Mouse (Mus musculus) ES-E14 (cell line): ENCODE measurements around the gene Fam110a. TPM values are rescaled to one million over a fixed set of nuclear protein-coding genes. Genes with fewer than 3 reads are reported as not detected.
A peak's percentile ranks its signal among the peaks of the same experiment; 100 is the strongest.

Experiments
- DNase-seq: peaks from one replicate; pipeline ENCODE4 v3.0.0-alpha.2; 2013; ENCODE audit warnings: low read depth, low spot score
- H3K27ac ChIP-seq: 2 replicates; pipeline ENCODE4 v1.5.1; 2012; ENCODE audit warnings: low read depth, mild to moderate bottlenecking, low read length, moderate library complexity, mixed read lengths; ENCODE audit not compliant: poor library complexity, insufficient read depth, severe bottlenecking
- H3K36me3 ChIP-seq: 2 replicates; pipeline ENCODE4 v1.6.1; 2012; ENCODE audit warnings: mild to moderate bottlenecking, low read length, moderate library complexity, mixed read lengths; ENCODE audit not compliant: control insufficient read depth, poor library complexity, insufficient read depth, severe bottlenecking
- H3K4me1 ChIP-seq, 2 experiments: fragments of 150-350 bp in 1 of 2; sonication (generic) in 1 of 2; 2 replicates each; pipeline ENCODE4 v1.6.1; 2012; ENCODE audit warnings: low read length in 2 of 2, mild to moderate bottlenecking in 1 of 2, mixed read lengths in 1 of 2; ENCODE audit not compliant: control insufficient read depth in 2 of 2, insufficient read depth in 2 of 2, poor library complexity in 1 of 2
- H3K4me3 ChIP-seq, 2 experiments: fragments of 150-350 bp in 1 of 2; sonication (generic) in 1 of 2; 2 replicates each; pipeline ENCODE4 v1.5.1; 2012; ENCODE audit warnings: low read length in 2 of 2, low read depth in 1 of 2, mild to moderate bottlenecking in 1 of 2, mixed read lengths in 1 of 2; ENCODE audit not compliant: insufficient read depth in 1 of 2, poor library complexity in 1 of 2, severe bottlenecking in 1 of 2
- H3K9ac ChIP-seq: 2 replicates; pipeline ENCODE4 v1.6.1; 2012; ENCODE audit warnings: low read depth, mild to moderate bottlenecking, low read length, mixed read lengths; ENCODE audit not compliant: poor library complexity, insufficient read depth, severe bottlenecking
- H3K9me3 ChIP-seq: fragments of 150-350 bp; sonication (generic); 2 replicates; pipeline ENCODE4 v1.6.1; 2012; ENCODE audit warnings: low read depth, mild to moderate bottlenecking, low read length; ENCODE audit not compliant: control insufficient read depth, insufficient read depth
- CHD2 ChIP-seq: IDR thresholded peaks from 2 replicates; pipeline ENCODE4 v1.6.1; 2014; ENCODE audit warnings: mild to moderate bottlenecking, low read depth, low read length, inconsistent platforms
- HCFC1 ChIP-seq: IDR thresholded peaks from 2 replicates; pipeline ENCODE4 v1.6.1; 2012; ENCODE audit warnings: low read length, inconsistent platforms, borderline replicate concordance; ENCODE audit not compliant: insufficient read depth
- MAFK ChIP-seq: IDR thresholded peaks from 2 replicates; pipeline ENCODE4 v1.6.1; 2014; ENCODE audit warnings: mild to moderate bottlenecking, low read depth, low read length, inconsistent platforms; ENCODE audit not compliant: insufficient read depth
- ZC3H11A ChIP-seq: IDR thresholded peaks from 2 replicates; pipeline ENCODE4 v1.6.1; 2012; ENCODE audit warnings: low read depth, mild to moderate bottlenecking, inconsistent platforms, low read length, borderline replicate concordance
- ZNF384 ChIP-seq: IDR thresholded peaks from 2 replicates; pipeline ENCODE4 v1.6.1; 2012; ENCODE audit warnings: low read depth, low read length, inconsistent platforms
- in situ Hi-C, 2 experiments: fragments of 600-800 bp; cut with MboI; formaldehyde crosslinking; loops; one replicate each; pipeline ENCODE4 v1.15.1; 2025; ENCODE audit warnings: low sequenced_read_pairs in 2 of 2, inconsistent platforms in 1 of 2; ENCODE audit not compliant: unreplicated experiment in 2 of 2
- total RNA-seq: library from RNA; depleted of rRNA; stranded (reverse); fragments of 300-350 nt; gene quantifications from 2 replicates; pipeline ENCODE4 v1.2.3, GENCODE M21; 2012

Gene Fam110a
- total RNA-seq, 1 experiment = 5.8 TPM

GRCm38 (mm10) chr2:151970191-151971172, 9.5 kb downstream of the Fam110a start:
- peak; percentile 94 for DNase-seq
- Histone ChIP-seq H3K27ac (no peak overlapping the region), H3K36me3 (peaks cover 16% of the 10 kb centered on the region), H3K4me3 (peak overlapping the region; percentile 55 to 56), H3K4me1 (peaks cover 9 to 30% of the 10 kb centered on the region in 2 experiments; a peak in 3 of 4 replicates), H3K9ac (peak overlapping the region; percentile 28; the same call in 1 of the 2 replicates), H3K9me3 (no peaks in the 10 kb centered on the region)
- no peak for TF ChIP-seq MAFK
- peak; percentile 42; the same call in 1 of the 2 replicates for TF ChIP-seq HCFC1
- in situ Hi-C loops = no loop called here

GRCm38 (mm10) chr2:151969396-151969795, 10.6 kb downstream of the Fam110a start:
- H3K36me3 ChIP-seq = peaks cover 16% of the 10 kb centered on the region
- no peak overlapping the region for H3K27ac ChIP-seq
- in situ Hi-C loops = no loop called here
- DNase-seq = no peak
- TF ChIP-seq ZNF384 (no peak), ZC3H11A (no peak), HCFC1 (no peak), MAFK (no peak), CHD2 (no peak)
- H3K4me1 ChIP-seq = peaks cover 9 to 32% of the 10 kb centered on the region in 2 experiments; a peak in 3 of 4 replicates
- no peak overlapping the region for H3K4me3 ChIP-seq
- no peaks in the 10 kb centered on the region for H3K9me3 ChIP-seq
- no peak overlapping the region for H3K9ac ChIP-seq

GRCm38 (mm10) chr2:151968986-151969385, 11.0 kb downstream of the Fam110a start:
- peaks cover 9 to 32% of the 10 kb centered on the region in 2 experiments; a peak in 3 of 4 replicates for H3K4me1 ChIP-seq
- H3K4me3 ChIP-seq = no peak overlapping the region
- no peak for DNase-seq
- in situ Hi-C loops = no loop called here
- H3K27ac ChIP-seq = no peak overlapping the region
- no peak overlapping the region for H3K9ac ChIP-seq
- H3K36me3 ChIP-seq = peaks cover 16% of the 10 kb centered on the region
- no peaks in the 10 kb centered on the region for H3K9me3 ChIP-seq
- TF ChIP-seq ZNF384 (no peak), CHD2 (no peak), MAFK (no peak), HCFC1 (no peak), ZC3H11A (no peak)

- H3K4me1 ChIP-seq = peaks cover 8 to 35% of the 10 kb centered on the region in 2 experiments; a peak in 3 of 4 replicates
- H3K4me3 ChIP-seq = no peak overlapping the region
- H3K9me3 ChIP-seq = no peaks in the 10 kb centered on the region
- H3K36me3 ChIP-seq = peaks cover 16% of the 10 kb centered on the region
- DNase-seq = no peak
- in situ Hi-C loops = no loop called here
- no peak for TF ChIP-seq CHD2
- TF ChIP-seq HCFC1 = no peak
- TF ChIP-seq MAFK = no peak
- TF ChIP-seq ZNF384 = no peak
- H3K27ac ChIP-seq = no peak overlapping the region
- H3K9ac ChIP-seq = no peak overlapping the region
Observed at GRCm38 (mm10) chr2:151968451-151968850, 11.6 kb downstream of the Fam110a start.
